Mouse (Mus musculus) midbrain, embryonic 13.5 days (tissue): ENCODE results near the gene Myo9a. TPM values are rescaled to one million over a fixed set of nuclear protein-coding genes. Genes with fewer than 3 reads are reported as not detected.
"Not testable (repeated sequence)": the region's sequence is repeated elsewhere in the genome, so short reads cannot be mapped to it uniquely, and the experiment has no call there.

ENCODE experiments used
- ATAC-seq: fragments of 200-750 bp; cut with Nextera tagmentation; 2 replicates; pipeline ENCODE4 v1.8.0; 2017; ENCODE audit warnings: mild to moderate bottlenecking, moderate TSS enrichment, moderate library complexity
- H3K27ac ChIP-seq: fragments of 300-500 bp; sonication (generic); 2 replicates; pipeline ENCODE4 v1.5.1; 2015; ENCODE audit warnings: inconsistent platforms, mild to moderate bottlenecking, moderate library complexity
- H3K27me3 ChIP-seq: fragments of 300-500 bp; sonication (generic); 2 replicates; pipeline ENCODE4 v1.6.1; 2015; ENCODE audit warnings: mild to moderate bottlenecking, inconsistent platforms
- H3K36me3 ChIP-seq: fragments of 300-500 bp; sonication (generic); 2 replicates; pipeline ENCODE4 v1.6.1; 2015; ENCODE audit warnings: mild to moderate bottlenecking, inconsistent platforms
- H3K4me1 ChIP-seq: fragments of 300-500 bp; sonication (generic); replicated peaks from 2 replicates; pipeline ENCODE4 v1.6.1; 2015; ENCODE audit warnings: inconsistent platforms
- H3K4me2 ChIP-seq: fragments of 300-500 bp; sonication (generic); replicated peaks from 2 replicates; pipeline ENCODE4 v1.6.1; 2015; ENCODE audit warnings: moderate library complexity, mild to moderate bottlenecking, inconsistent platforms
- H3K4me3 ChIP-seq: fragments of 300-500 bp; sonication (generic); replicated peaks from 2 replicates; pipeline ENCODE4 v1.5.1; 2015; ENCODE audit warnings: mild to moderate bottlenecking, inconsistent platforms
- H3K9ac ChIP-seq: fragments of 300-500 bp; sonication (generic); replicated peaks from 2 replicates; pipeline ENCODE4 v1.6.1; 2015; ENCODE audit warnings: mild to moderate bottlenecking, inconsistent platforms
- H3K9me3 ChIP-seq: fragments of 300-500 bp; sonication (generic); 2 replicates; pipeline ENCODE4 v1.6.1; 2016; ENCODE audit warnings: mild to moderate bottlenecking, inconsistent platforms
- WGBS: fragments of 180-500 bp; shearing (Covaris S2); methylation state at CpG from one replicate; pipeline ENCODE4 v1.1.7; 2015; 5-methylcytosine and 5-hydroxymethylcytosine counted together
- polyA plus RNA-seq: library from polyadenylated mRNA; unstranded; fragments of >200 nt; fragmentation: Nextera tagmentation; extraction: Ambion mirVana; gene quantifications from 2 replicates; pipeline ENCODE4 v1.2.1, GENCODE M21; 2015

Myo9a gene
- polyA plus RNA-seq, 1 experiment from 2014 or later: 25.7 TPM

- not testable (repeated sequence) for H3K4me2 ChIP-seq, H3K27me3 ChIP-seq, H3K4me3 ChIP-seq, H3K9me3 ChIP-seq, H3K9ac ChIP-seq, H3K4me1 ChIP-seq, H3K36me3 ChIP-seq, H3K27ac ChIP-seq, ATAC-seq
- 100% methylated on average over 2 of the region's 3 CpGs for WGBS
Observed at GRCm38 (mm10) chr9:59757016-59757415, 6.3 kb downstream of the Myo9a start.

GRCm38 (mm10) chr9:59760515-59760914, 9.8 kb downstream of the Myo9a start:
- no peak overlapping the region for H3K9ac ChIP-seq
- no peaks in the 10 kb centered on the region for H3K27me3 ChIP-seq
- no peak overlapping the region for H3K27ac ChIP-seq
- H3K36me3 ChIP-seq: no peaks in the 10 kb centered on the region
- H3K4me3 ChIP-seq: no peak overlapping the region
- H3K4me2 ChIP-seq: no peak overlapping the region
- H3K4me1 ChIP-seq: no peaks in the 10 kb centered on the region
- ATAC-seq: no peak
- 87% methylated on average over 3 of the region's 3 CpGs for WGBS
- H3K9me3 ChIP-seq: no peaks in the 10 kb centered on the region

GRCm38 (mm10) chr9:59766966-59767461, 16.3 kb downstream of the Myo9a start:
- not testable (repeated sequence) for H3K9me3 ChIP-seq, ATAC-seq, H3K4me2 ChIP-seq, H3K36me3 ChIP-seq, H3K27ac ChIP-seq, H3K9ac ChIP-seq, H3K4me1 ChIP-seq, H3K27me3 ChIP-seq, H3K4me3 ChIP-seq
- WGBS: 95% methylated on average over 12 of the region's 13 CpGs

GRCm38 (mm10) chr9:59806046-59806774, 55.5 kb downstream of the Myo9a start:
- H3K27me3 ChIP-seq, H3K27ac ChIP-seq, H3K4me2 ChIP-seq, ATAC-seq, H3K9me3 ChIP-seq, H3K9ac ChIP-seq, H3K4me3 ChIP-seq, H3K4me1 ChIP-seq: not testable (repeated sequence)
- WGBS: 68% methylated on average over 2 of the region's 3 CpGs
- peaks cover 30% of the 10 kb centered on the region for H3K36me3 ChIP-seq

- Histone ChIP-seq H3K27ac (no peak overlapping the region), H3K9ac (no peak overlapping the region), H3K4me3 (no peak overlapping the region), H3K27me3 (no peaks in the 10 kb centered on the region), H3K4me1 (no peaks in the 10 kb centered on the region), H3K4me2 (no peak overlapping the region), H3K36me3 (peaks cover 16% of the 10 kb centered on the region), H3K9me3 (no peaks in the 10 kb centered on the region)
- ATAC-seq: no peak
Observed at GRCm38 (mm10) chr9:59884551-59884950, 133.9 kb downstream of the Myo9a start.

- H3K27me3 ChIP-seq: no peaks in the 10 kb centered on the region
- no peaks in the 10 kb centered on the region for H3K4me1 ChIP-seq
- WGBS: 97% methylated on average over 1 of the region's 1 CpGs
- H3K9me3 ChIP-seq: no peaks in the 10 kb centered on the region
- ATAC-seq: no peak
- H3K36me3 ChIP-seq: peaks cover 17% of the 10 kb centered on the region
- H3K9ac ChIP-seq: no peak overlapping the region
- H3K4me3 ChIP-seq: no peak overlapping the region
- no peak overlapping the region for H3K4me2 ChIP-seq
- H3K27ac ChIP-seq: no peak overlapping the region
Observed at GRCm38 (mm10) chr9:59903382-59903781, 152.7 kb downstream of the Myo9a start.

GRCm38 (mm10) chr9:59914761-59915160, 164.1 kb downstream of the Myo9a start:
- Histone ChIP-seq H3K27me3 (no peaks in the 10 kb centered on the region), H3K9ac (no peak overlapping the region), H3K4me1 (no peaks in the 10 kb centered on the region), H3K27ac (no peak overlapping the region), H3K9me3 (no peaks in the 10 kb centered on the region), H3K4me2 (no peak overlapping the region), H3K36me3 (peaks cover 21% of the 10 kb centered on the region), H3K4me3 (no peak overlapping the region)
- ATAC-seq: no peak
- 96% methylated on average over 1 of the region's 1 CpGs for WGBS

GRCm38 (mm10) chr9:59930248-59930647, 179.6 kb downstream of the Myo9a start:
- H3K4me1 ChIP-seq: no peaks in the 10 kb centered on the region
- ATAC-seq: no peak
- no peak overlapping the region for H3K27ac ChIP-seq
- H3K36me3 ChIP-seq: peaks cover 21% of the 10 kb centered on the region
- no peak overlapping the region for H3K9ac ChIP-seq
- no peaks in the 10 kb centered on the region for H3K27me3 ChIP-seq
- H3K4me2 ChIP-seq: no peak overlapping the region
- WGBS: 82% methylated on average over 3 of the region's 3 CpGs
- peaks cover 2% of the 10 kb centered on the region; the same call in 1 of the 2 replicates for H3K9me3 ChIP-seq
- no peak overlapping the region for H3K4me3 ChIP-seq

GRCm38 (mm10) chr9:59935866-59936265, 185.2 kb downstream of the Myo9a start:
- H3K27ac ChIP-seq: not testable (repeated sequence)

GRCm38 (mm10) chr9:59938529-59938928, 187.8 kb downstream of the Myo9a start:
- H3K27me3 ChIP-seq: no peaks in the 10 kb centered on the region
- no peak overlapping the region for H3K27ac ChIP-seq
- H3K4me1 ChIP-seq: no peaks in the 10 kb centered on the region
- no peaks in the 10 kb centered on the region for H3K36me3 ChIP-seq
- 90% methylated on average over 8 of the region's 8 CpGs for WGBS
- no peak for ATAC-seq
- no peak overlapping the region for H3K4me3 ChIP-seq
- H3K4me2 ChIP-seq: no peak overlapping the region
- no peaks in the 10 kb centered on the region for H3K9me3 ChIP-seq
- no peak overlapping the region for H3K9ac ChIP-seq

More at GRCm38 (mm10) chr9:59935866-59936265, 185.2 kb downstream of the Myo9a start:
- not testable (repeated sequence) for ATAC-seq, H3K9me3 ChIP-seq, H3K4me1 ChIP-seq, H3K9ac ChIP-seq, H3K4me2 ChIP-seq, H3K27me3 ChIP-seq, H3K36me3 ChIP-seq, H3K4me3 ChIP-seq
- WGBS: 90% methylated on average over 8 of the region's 8 CpGs

- no peaks in the 10 kb centered on the region for H3K9me3 ChIP-seq
- no peak overlapping the region for H3K9ac ChIP-seq
- H3K4me1 ChIP-seq: no peaks in the 10 kb centered on the region
- no peak overlapping the region for H3K27ac ChIP-seq
- H3K4me3 ChIP-seq: no peak overlapping the region
- no peaks in the 10 kb centered on the region for H3K27me3 ChIP-seq
- no peak overlapping the region for H3K4me2 ChIP-seq
- 79% methylated on average over 2 of the region's 2 CpGs for WGBS
- H3K36me3 ChIP-seq: no peaks in the 10 kb centered on the region
- ATAC-seq: no peak
Observed at GRCm38 (mm10) chr9:59939691-59940090, 189.0 kb downstream of the Myo9a start.

- 87% methylated on average over 10 of the region's 12 CpGs for WGBS
- H3K27ac ChIP-seq: no peak overlapping the region
- no peak overlapping the region for H3K4me2 ChIP-seq
- H3K4me3 ChIP-seq: no peak overlapping the region
- H3K4me1 ChIP-seq: no peaks in the 10 kb centered on the region
- no peaks in the 10 kb centered on the region for H3K27me3 ChIP-seq
- H3K36me3 ChIP-seq: no peaks in the 10 kb centered on the region
- H3K9ac ChIP-seq: no peak overlapping the region
- H3K9me3 ChIP-seq: no peaks in the 10 kb centered on the region
- ATAC-seq: no peak
Observed at GRCm38 (mm10) chr9:59940913-59941884, 190.5 kb downstream of the Myo9a start.
